Mouse (Mus musculus): ENCODE measurements at regions not wholly inside any gene's neighbourhood (a gene's known extent, or its start where the extent isn't known, plus 50 kb on each side); places are given as distances from the start of the nearest gene placed in this dataset.

- H3K4me2 ChIP-seq (replicated peaks; ENCODE audit: low read depth) = no peak overlapping the region
- H3K27me3 ChIP-seq (replicated peaks; ENCODE audit: control insufficient read depth, insufficient read depth, low read length) = no peaks in the 10 kb centered on the region
- H3K36me3 ChIP-seq (ENCODE audit: control insufficient read depth, insufficient read depth) = no peaks in the 10 kb centered on the region
- H3K4me1 ChIP-seq (replicated peaks; ENCODE audit: control insufficient read depth, insufficient read depth, low read length) = no peaks in the 10 kb centered on the region
- no peak overlapping the region for H3K27ac ChIP-seq (ENCODE audit: low read depth, low read length)
- 94% methylated on average over 9 of the region's 9 CpGs for WGBS
- H3K9ac ChIP-seq (ENCODE audit: low read depth, low read length) = no peak overlapping the region
- no peaks in the 10 kb centered on the region for H3K9me3 ChIP-seq (ENCODE audit: control insufficient read depth)
- no peak overlapping the region for H3K4me3 ChIP-seq (ENCODE audit: low read depth, low read length)
- no peak for ATAC-seq
- TF ChIP-seq CTCF (IDR thresholded peaks at IDR 0.05; ENCODE audit: low read depth) = no peak
Observed at GRCm38 (mm10) chr15:31168191-31168590, 55.9 kb upstream of the Dap start.

GRCm38 (mm10) chr15:31173309-31174115 is 50.6 kb upstream of the Dap start:
- Histone ChIP-seq H3K27me3 (replicated peaks; ENCODE audit: control insufficient read depth, insufficient read depth, low read length) (no peaks in the 10 kb centered on the region), H3K4me1 (replicated peaks; ENCODE audit: control insufficient read depth, insufficient read depth, low read length) (no peaks in the 10 kb centered on the region), H3K4me2 (replicated peaks; ENCODE audit: low read depth) (no peak overlapping the region), H3K27ac (ENCODE audit: low read depth, low read length) (no peak overlapping the region), H3K4me3 (ENCODE audit: low read depth, low read length) (no peak overlapping the region), H3K36me3 (ENCODE audit: control insufficient read depth, insufficient read depth) (no peaks in the 10 kb centered on the region), H3K9me3 (ENCODE audit: control insufficient read depth) (no peaks in the 10 kb centered on the region), H3K9ac (ENCODE audit: low read depth, low read length) (no peak overlapping the region)
- no peak for ATAC-seq
- WGBS = 86% methylated on average over 6 of the region's 6 CpGs
- TF ChIP-seq CTCF (IDR thresholded peaks at IDR 0.05; ENCODE audit: low read depth) = no peak
